Mouse (Mus musculus) midbrain, postnatal 0 days (tissue): ENCODE results near the gene Tdp2. TPM values are rescaled to one million over a fixed set of nuclear protein-coding genes. Genes with fewer than 3 reads are reported as not detected.

Experiments
- ATAC-seq: fragments of 200-750 bp; cut with Nextera tagmentation; 2 replicates; pipeline ENCODE4 v1.8.0; 2017; ENCODE audit warnings: moderate number of reproducible peaks, mild to moderate bottlenecking, moderate TSS enrichment, moderate library complexity; ENCODE audit not compliant: low FRiP score
- DNase-seq: peaks from one replicate; pipeline ENCODE4 v3.0.0-alpha.2; 2015; ENCODE audit warnings: low spot score
- H3K27ac ChIP-seq: fragments of 300-500 bp; sonication (generic); 2 replicates; pipeline ENCODE4 v1.5.1; 2014; ENCODE audit warnings: low read depth, mild to moderate bottlenecking, low read length, mixed read lengths
- H3K27me3 ChIP-seq: fragments of 300-500 bp; sonication (generic); 2 replicates; pipeline ENCODE4 v1.6.1; 2014; ENCODE audit warnings: low read length, control low read depth, mixed read lengths; ENCODE audit not compliant: insufficient read depth
- H3K36me3 ChIP-seq: fragments of 300-500 bp; sonication (generic); 2 replicates; pipeline ENCODE4 v1.6.1; 2014; ENCODE audit warnings: low read length, control low read depth, mixed read lengths; ENCODE audit not compliant: insufficient read depth
- H3K4me1 ChIP-seq: fragments of 300-500 bp; sonication (generic); 2 replicates; pipeline ENCODE4 v1.6.1; 2014; ENCODE audit warnings: mild to moderate bottlenecking, control low read depth, antibody characterized with exemption, low read length, mixed read lengths; ENCODE audit not compliant: insufficient read depth
- H3K4me2 ChIP-seq: fragments of 300-500 bp; sonication (generic); 2 replicates; pipeline ENCODE4 v1.6.1; 2014; ENCODE audit warnings: low read depth, mild to moderate bottlenecking, low read length, mixed read lengths; ENCODE audit not compliant: poor library complexity, severe bottlenecking
- H3K4me3 ChIP-seq: fragments of 300-500 bp; sonication (generic); 2 replicates; pipeline ENCODE4 v1.5.1; 2014; ENCODE audit warnings: low read depth, mild to moderate bottlenecking, low read length, moderate library complexity
- H3K9ac ChIP-seq: fragments of 300-500 bp; sonication (generic); replicated peaks from 2 replicates; pipeline ENCODE4 v1.6.1; 2014; ENCODE audit warnings: mild to moderate bottlenecking, low read length, moderate library complexity, mixed read lengths; ENCODE audit not compliant: poor library complexity, severe bottlenecking
- H3K9me3 ChIP-seq: fragments of 300-500 bp; sonication (generic); 2 replicates; pipeline ENCODE4 v1.6.1; 2016; ENCODE audit warnings: low read length, control low read depth
- CTCF ChIP-seq: IDR thresholded peaks from 2 replicates; pipeline ENCODE4 v1.5.1; 2016; ENCODE audit warnings: antibody characterized with exemption, mild to moderate bottlenecking
- WGBS: fragments of 180-500 bp; shearing (Covaris S2); extraction: QIAGEN DNeasy Blood & Tissue Kit; methylation state at CpG from one replicate; pipeline ENCODE4 v1.1.7; 2014; 5-methylcytosine and 5-hydroxymethylcytosine counted together
- polyA plus RNA-seq: library from polyadenylated mRNA; unstranded; fragments of >200 nt; fragmentation: Nextera tagmentation; extraction: Ambion mirVana; gene quantifications from 2 replicates; pipeline ENCODE4 v1.2.1, GENCODE M21; 2015
- total RNA-seq: library from RNA; depleted of rRNA; stranded (reverse); fragments of >200 nt; gene quantifications from 2 replicates; pipeline ENCODE4 v1.2.3, GENCODE M21; 2014

Gene Tdp2
- total and polyA plus RNA-seq, 2 experiments from 2014 or later, result 27.0 to 28.5 TPM

- H3K9ac ChIP-seq, result no peak overlapping the region
- no peak for DNase-seq
- no peak for ATAC-seq
- no peaks in the 10 kb centered on the region for H3K36me3 ChIP-seq
- TF ChIP-seq CTCF, result no peak
- no peaks in the 10 kb centered on the region for H3K27me3 ChIP-seq
- no peak overlapping the region for H3K4me2 ChIP-seq
- WGBS, result 99% methylated on average over 4 of the region's 4 CpGs
- no peaks in the 10 kb centered on the region for H3K9me3 ChIP-seq
- no peak overlapping the region for H3K27ac ChIP-seq
- H3K4me3 ChIP-seq, result no peak overlapping the region
- H3K4me1 ChIP-seq, result peaks cover 9% of the 10 kb centered on the region; the same call in 1 of the 2 replicates
Observed at GRCm38 (mm10) chr13:24798686-24799085, 32.8 kb upstream of the Tdp2 start.

- WGBS, result 75% methylated on average over 5 of the region's 5 CpGs
- Histone ChIP-seq H3K27ac (no peak overlapping the region), H3K9ac (no peak overlapping the region), H3K36me3 (no peaks in the 10 kb centered on the region), H3K4me1 (peaks cover 13% of the 10 kb centered on the region), H3K4me2 (peak overlapping the region; percentile 86), H3K27me3 (no peaks in the 10 kb centered on the region), H3K4me3 (peak overlapping the region; percentile 91; the same call in 1 of the 2 replicates), H3K9me3 (no peaks in the 10 kb centered on the region)
- no peak for TF ChIP-seq CTCF
- DNase-seq (no peak), ATAC-seq (no peak)
Observed at GRCm38 (mm10) chr13:24799378-24799777, 32.1 kb upstream of the Tdp2 start.

- no peak for TF ChIP-seq CTCF
- ATAC-seq (peak; percentile 11; the same call in 1 of the 2 replicates), DNase-seq (peak; percentile 27)
Observed at GRCm38 (mm10) chr13:24799925-24800673, 31.4 kb upstream of the Tdp2 start.

GRCm38 (mm10) chr13:24800674-24801307 lies 30.7 kb upstream of the Tdp2 start:
- H3K27me3 ChIP-seq, result no peaks in the 10 kb centered on the region
- peaks cover 16% of the 10 kb centered on the region for H3K4me1 ChIP-seq
- peak overlapping the region; percentile 79 for H3K9ac ChIP-seq
- WGBS, result 0% methylated on average over 42 of the region's 42 CpGs
- peak; percentile 36; the same call in 1 of the 2 replicates for TF ChIP-seq CTCF
- H3K36me3 ChIP-seq, result no peaks in the 10 kb centered on the region
- ATAC-seq (peak; percentile 97), DNase-seq (peak; percentile 98)
- H3K27ac ChIP-seq, result peak overlapping the region; percentile 99
- H3K9me3 ChIP-seq, result no peaks in the 10 kb centered on the region
- peak overlapping the region; percentile 91 for H3K4me3 ChIP-seq
- H3K4me2 ChIP-seq, result peak overlapping the region; percentile 86

More at GRCm38 (mm10) chr13:24799925-24800673, 31.4 kb upstream of the Tdp2 start:
- Histone ChIP-seq H3K36me3 (no peaks in the 10 kb centered on the region), H3K4me2 (peak overlapping the region; percentile 86), H3K27me3 (no peaks in the 10 kb centered on the region), H3K27ac (peak overlapping the region; percentile 99), H3K9me3 (no peaks in the 10 kb centered on the region), H3K4me3 (peak overlapping the region; percentile 91), H3K9ac (peak overlapping the region; percentile 48), H3K4me1 (peaks cover 16% of the 10 kb centered on the region)
- under 1% methylated on average over 31 of the region's 31 CpGs for WGBS

DNA sequence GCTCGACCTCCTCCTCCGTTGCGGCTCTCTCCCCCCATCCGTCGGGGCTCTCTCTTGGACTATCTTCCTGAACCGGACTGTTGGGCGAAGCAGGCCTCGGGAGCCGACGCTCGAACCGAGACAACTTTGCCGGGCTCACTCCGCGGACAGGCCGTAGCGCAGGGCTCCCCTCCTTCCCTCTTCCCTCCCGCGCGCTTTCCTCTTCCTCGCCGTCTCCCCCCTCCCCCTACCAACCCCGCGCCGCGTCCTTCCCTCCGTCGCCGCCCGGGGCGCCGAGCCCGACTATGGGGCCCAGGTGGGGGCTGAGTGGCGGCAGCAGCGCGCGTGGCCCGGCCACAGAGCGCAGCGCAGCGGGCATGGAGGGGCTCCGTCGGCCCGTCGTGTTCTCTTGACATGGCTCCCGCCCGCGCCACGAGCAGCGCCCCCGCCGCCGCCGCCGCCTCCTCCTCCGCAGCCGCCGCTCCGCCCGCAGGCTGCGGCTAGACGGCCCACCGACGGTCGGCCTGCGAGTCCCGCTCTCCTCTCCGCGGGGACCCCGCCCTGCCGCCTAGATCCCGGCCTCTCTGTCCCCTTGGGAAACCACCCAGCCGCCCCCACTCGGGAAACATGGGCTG lies 30.1 kb upstream of the Tdp2 start, which contains the start of gene BC005537:
Gene BC005537, plus strand, starts transcription at position 350 of the 614 bp plus-strand sequence.
- ATAC-seq, result peak; percentile 75

More for the DNA sequence above, 30.1 kb upstream of the Tdp2 start, which contains the start of gene BC005537:
- peak; percentile 50 for TF ChIP-seq CTCF
- no peaks in the 10 kb centered on the region for H3K27me3 ChIP-seq
- peaks cover 2% of the 10 kb centered on the region; the same call in 1 of the 2 replicates for H3K36me3 ChIP-seq
- H3K4me1 ChIP-seq, result peaks cover 16% of the 10 kb centered on the region
- DNase-seq, result peak; percentile 51
- H3K9me3 ChIP-seq, result no peaks in the 10 kb centered on the region
- peak within 1 kb of the TSS; percentile 79 for H3K9ac ChIP-seq
- H3K27ac ChIP-seq, result peak within 1 kb of the TSS; percentile 99
- H3K4me3 ChIP-seq, result peak within 1 kb of the TSS; percentile 91
- peak within 1 kb of the TSS; percentile 86 for H3K4me2 ChIP-seq
- 1% methylated on average over 49 of the region's 74 CpGs for WGBS
